Mouse (Mus musculus): Measurements from ENCODE around the gene Rgl3. TPM values are rescaled to one million over a fixed set of nuclear protein-coding genes. Genes with fewer than 3 reads are reported as not detected.

Rgl3 gene
- polyA plus RNA-seq (2017; shearing (Covaris generic)), result not detected

DNA sequence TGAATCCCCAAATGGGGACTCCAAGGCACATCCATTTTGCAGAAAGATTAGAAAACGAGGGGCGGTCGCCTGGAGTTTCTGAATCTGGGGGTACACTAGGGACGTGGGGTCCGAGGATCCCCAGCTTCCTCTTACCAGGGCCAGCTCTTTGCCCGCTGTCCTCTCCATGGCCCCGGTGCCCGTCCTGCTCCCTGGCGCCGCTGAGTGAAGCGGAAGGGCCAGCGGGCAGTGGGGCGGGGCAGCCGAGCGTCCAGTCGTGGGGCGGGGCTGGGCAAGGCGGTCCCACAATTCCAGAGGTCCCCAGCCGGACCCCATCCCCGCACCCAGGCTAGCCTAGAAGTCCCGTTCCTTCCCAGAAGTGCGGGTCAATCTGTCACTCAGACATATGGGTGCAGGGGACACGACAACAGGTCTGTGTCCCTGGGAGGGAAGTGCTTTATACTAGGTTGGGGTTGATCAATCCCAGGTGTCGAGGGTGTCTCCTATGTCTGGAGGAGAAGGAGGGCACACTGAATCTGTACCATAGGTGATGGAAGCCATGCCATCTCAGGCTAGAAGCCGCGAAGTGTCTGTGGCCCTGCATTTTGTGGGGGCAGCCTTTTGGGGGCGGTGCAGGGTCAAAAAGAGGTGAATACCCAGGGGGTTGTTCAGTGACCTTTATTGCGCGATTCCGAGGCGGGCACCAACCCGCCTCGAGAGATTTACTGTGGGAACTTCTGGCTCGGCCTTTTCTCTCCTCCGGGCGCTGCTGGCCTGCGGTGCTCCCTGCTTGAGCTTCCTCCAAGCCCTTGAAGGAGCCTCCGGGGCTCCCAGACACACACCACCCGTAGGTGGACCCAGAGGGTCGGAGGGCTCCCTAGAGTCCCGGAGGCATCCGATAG is at the start of gene Rgl3:
Rgl3 (minus strand) TSS at position 217 of the 881 bp plus-strand sequence.

DNA sequence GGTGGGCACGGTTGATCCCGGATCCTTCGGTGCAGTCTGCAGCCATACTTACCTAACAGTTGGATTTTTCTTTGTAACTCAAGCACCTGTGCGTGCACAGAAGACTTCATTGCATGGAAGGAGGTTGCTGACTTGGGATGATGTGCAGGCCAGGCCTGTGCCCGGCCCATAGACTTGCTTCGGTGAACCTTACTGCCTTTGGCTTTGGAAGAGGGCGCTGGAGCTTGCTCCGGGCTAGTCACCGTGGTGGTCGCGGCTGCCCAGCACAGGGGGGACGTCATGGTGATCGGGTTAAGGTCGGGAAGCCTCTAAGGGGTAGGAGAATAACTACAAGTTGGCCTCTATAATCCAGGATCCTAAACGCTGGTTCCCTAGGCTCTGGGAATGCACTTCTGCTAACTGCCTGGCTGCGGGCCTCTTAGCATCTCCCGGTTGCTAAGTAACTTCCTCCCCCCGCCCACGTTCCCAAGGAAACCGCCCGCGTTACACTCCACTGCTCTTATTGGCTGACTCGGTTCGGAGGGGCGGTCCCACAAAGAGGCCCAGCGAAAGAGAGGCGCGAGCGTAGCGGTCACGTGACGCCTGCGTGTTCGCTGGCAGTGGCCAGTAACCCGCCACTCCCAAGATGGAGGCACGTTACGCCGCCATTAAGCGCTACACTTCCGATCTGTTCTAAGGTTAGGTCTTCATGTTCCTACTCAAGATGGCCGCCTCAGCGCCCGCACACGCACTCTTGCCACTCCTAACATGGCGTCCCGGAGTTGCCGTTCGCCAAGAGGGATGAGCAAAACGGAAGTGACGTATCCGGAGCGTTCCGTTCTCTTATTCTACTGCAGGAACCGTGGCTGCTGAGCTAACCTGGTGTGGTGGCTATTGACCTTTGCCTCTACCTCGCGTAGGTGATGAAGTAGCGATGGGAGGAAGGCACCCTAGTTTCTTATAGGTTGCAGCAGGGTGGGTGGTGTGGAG is 13.2 kb upstream of the Rgl3 start, which contains the start of the genes Ccdc151 and Prkcsh:
Ccdc151 (minus strand) TSS at position 441 of the 969 bp plus-strand sequence.
Prkcsh (plus strand) TSS at position 613 of the 969 bp plus-strand sequence.

DNA sequence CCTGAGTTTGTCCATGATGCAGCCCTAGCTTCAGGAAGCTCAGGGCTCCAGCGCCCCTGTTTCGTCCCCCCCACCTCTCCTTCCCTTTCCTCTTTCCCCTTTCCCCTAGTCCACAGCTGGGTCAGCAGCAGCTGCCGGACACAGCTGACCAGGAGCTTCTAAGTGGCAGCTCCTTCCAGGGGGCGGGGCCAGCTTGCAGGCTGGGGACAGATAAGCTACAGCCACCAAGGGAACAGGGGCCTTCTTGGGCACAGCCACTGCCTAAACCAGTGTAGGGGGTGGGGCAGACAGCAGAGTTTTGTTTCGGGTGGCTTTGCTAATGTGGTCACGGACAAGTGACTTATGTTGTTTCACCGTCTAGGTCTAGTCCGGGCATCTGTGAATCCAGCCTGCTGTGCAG is 25.8 kb downstream of the Rgl3 start, which contains the start of gene Epor:
Epor (minus strand) TSS at position 90 of the 400 bp plus-strand sequence.

GRCm38 (mm10) chr9:21955570-21956281 is 33.5 kb downstream of the Rgl3 start, which contains the start of gene Swsap1:
TSS of gene Swsap1 (plus strand) at chr9:21955755.

GRCm38 (mm10) chr9:21936692-21937570 is 52.3 kb downstream of the Rgl3 start, which contains the start of gene Plppr2:
TSS of gene Plppr2 (plus strand) at chr9:21937033.

GRCm38 (mm10) chr9:21927208-21927753 is 62.0 kb downstream of the Rgl3 start, which contains the start of the genes Ccdc159 and Tmem205:
TSS of gene Ccdc159 (plus strand) at chr9:21927471.
TSS of gene Tmem205 (minus strand) at chr9:21927556.

Other genes with a start within 250 kb of the Rgl3 start
- 11.6 TPM for gene Spc24, start 229.1 kb downstream of the Rgl3 start, polyA plus RNA-seq (2017; shearing (Covaris generic))
- gene Kank2, start 190.7 kb downstream of the Rgl3 start, polyA plus RNA-seq (2017; shearing (Covaris generic)), result not detected
- not detected for gene Angptl8, start 153.9 kb downstream of the Rgl3 start, polyA plus RNA-seq (2017; shearing (Covaris generic))
- 4.0 TPM for gene Dock6, start 136.8 kb downstream of the Rgl3 start, polyA plus RNA-seq (2017; shearing (Covaris generic))
- 11.8 TPM for gene Rab3d, start 71.3 kb downstream of the Rgl3 start, polyA plus RNA-seq (2017; shearing (Covaris generic))
- gene Ccdc159, start 62.0 kb downstream of the Rgl3 start, polyA plus RNA-seq (2017; shearing (Covaris generic)), result 0.42 TPM
- 5.5 TPM for gene Tmem205, start 61.9 kb downstream of the Rgl3 start, polyA plus RNA-seq (2017; shearing (Covaris generic))
- gene Plppr2, start 52.4 kb downstream of the Rgl3 start, polyA plus RNA-seq (2017; shearing (Covaris generic)), result 1.8 TPM
- 9.2 TPM for gene Swsap1, start 33.7 kb downstream of the Rgl3 start, polyA plus RNA-seq (2017; shearing (Covaris generic))
- gene Epor, start 25.9 kb downstream of the Rgl3 start, polyA plus RNA-seq (2017; shearing (Covaris generic)), result 1.1 TPM
- gene Ccdc151, start 13.2 kb upstream of the Rgl3 start, polyA plus RNA-seq (2017; shearing (Covaris generic)), result not detected
- gene Prkcsh, start 13.4 kb upstream of the Rgl3 start, polyA plus RNA-seq (2017; shearing (Covaris generic)), result 102 TPM
- gene Elavl3, start 62.6 kb upstream of the Rgl3 start, polyA plus RNA-seq (2017; shearing (Covaris generic)), result not detected
- gene Gm49318, start 81.8 kb upstream of the Rgl3 start, polyA plus RNA-seq (2017; shearing (Covaris generic)), result not detected
- gene Zfp653, start 81.9 kb upstream of the Rgl3 start, polyA plus RNA-seq (2017; shearing (Covaris generic)), result 6.0 TPM
- gene Ecsit, start 96.0 kb upstream of the Rgl3 start, polyA plus RNA-seq (2017; shearing (Covaris generic)), result 44.4 TPM
- not detected for gene Cnn1, start 109.8 kb upstream of the Rgl3 start, polyA plus RNA-seq (2017; shearing (Covaris generic))
- gene Elof1, start 127.7 kb upstream of the Rgl3 start, polyA plus RNA-seq (2017; shearing (Covaris generic)), result 90.5 TPM
- gene Acp5, start 146.3 kb upstream of the Rgl3 start, polyA plus RNA-seq (2017; shearing (Covaris generic)), result 236 TPM
- 39.5 TPM for gene Pigyl, start 167.4 kb upstream of the Rgl3 start, polyA plus RNA-seq (2017; shearing (Covaris generic))
- not detected for gene Zfp872, start 198.6 kb upstream of the Rgl3 start, polyA plus RNA-seq (2017; shearing (Covaris generic))
- 57.0 TPM for gene Zfp809, start 236.3 kb upstream of the Rgl3 start, polyA plus RNA-seq (2017; shearing (Covaris generic))